Mouse (Mus musculus) liver, postnatal 0 days (tissue): ENCODE measurements around the gene Tymp.

Experiments used
- CTCF ChIP-seq: sonication (generic); IDR thresholded peaks from 2 replicates; pipeline ENCODE4 v1.5.1; 2016; ENCODE audit warnings: antibody characterized with exemption, low read depth
- EP300 ChIP-seq: IDR thresholded peaks from 2 replicates; pipeline ENCODE4 v1.6.1; 2016; ENCODE audit warnings: antibody characterized with exemption, low read depth, mild to moderate bottlenecking

DNA sequence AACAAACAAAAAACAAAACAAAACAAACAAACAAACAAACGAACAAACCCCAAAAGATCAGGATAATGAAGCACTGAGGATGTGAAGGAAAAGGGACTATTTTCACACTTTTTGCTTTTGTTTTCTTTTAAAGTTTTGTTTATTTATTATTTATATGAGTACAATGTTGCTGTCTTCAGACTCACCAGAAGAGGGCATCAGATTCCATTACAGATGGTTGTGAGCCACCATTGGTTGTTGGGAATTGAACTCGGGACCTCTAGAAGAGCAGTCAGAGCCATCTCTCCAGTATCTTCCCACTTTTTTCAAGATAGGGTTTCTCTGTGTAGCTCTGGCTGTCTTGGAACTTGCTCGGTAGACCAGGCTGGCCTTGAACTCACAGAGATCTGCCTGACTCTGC, 33.5 kb downstream of the Tymp start:
- TF ChIP-seq EP300 (no peak), CTCF (peak; percentile 56)
